Mouse (Mus musculus) retina, postnatal 1 day (tissue): ENCODE data around the gene Gm5591.
"Not testable (repeated sequence)": the region's sequence is repeated elsewhere in the genome, so short reads cannot be mapped to it uniquely, and the experiment has no call there.

Experiments
- DNase-seq: peaks from one replicate; pipeline ENCODE4 v3.0.0-alpha.2; 2012

Gm5591 gene

GRCm38 (mm10) chr7:38528093-38528492, at the start of gene Gm5591:
Gene Gm5591, minus strand, starts transcription at chr7:38528193.
- DNase-seq, result not testable (repeated sequence)

GRCm38 (mm10) chr7:38488468-38488867, 39.5 kb downstream of the Gm5591 start:
- DNase-seq, result not testable (repeated sequence)
